Mouse (Mus musculus): ENCODE measurements around the gene Lsp1. TPM values are rescaled to one million over a fixed set of nuclear protein-coding genes. Genes with fewer than 3 reads are reported as not detected.

Lsp1 gene
- 2.4 and 3.4 TPM in 2 replicates for polyA plus RNA-seq (2021; fragmentation: Nextera tagmentation)
- long read RNA-seq, experiment 1, partial matches to known transcripts: 0 of 1 reads
- long read RNA-seq, experiment 1, other reads (novel, unspliced or antisense): 0 of 1 reads
- long read RNA-seq, experiment 2, partial matches to known transcripts: 0 of 8 reads
- long read RNA-seq, experiment 2, other reads (novel, unspliced or antisense): 4 of 8 reads

GRCm38 (mm10) chr7:142460636-142461077 lies at the start of gene Lsp1:
Lsp1 (plus strand) TSS chr7:142460809.

GRCm38 (mm10) chr7:142434137-142434865 lies 26.3 kb upstream of the Lsp1 start, which contains the start of gene Syt8:
Syt8 (plus strand) TSS chr7:142434850.

GRCm38 (mm10) chr7:142441585-142441984 lies 19.0 kb upstream of the Lsp1 start, which contains the start of gene Tnni2:
Tnni2 (plus strand) TSS chr7:142441808.

GRCm38 (mm10) chr7:142498575-142498974 lies 38.0 kb downstream of the Lsp1 start, which contains the start of gene Tnnt3:
Tnnt3 (plus strand) TSS chr7:142498836.

GRCm38 (mm10) chr7:142532671-142533058 lies 72.1 kb downstream of the Lsp1 start, which contains the start of gene Mrpl23:
Mrpl23 (plus strand) TSS chr7:142532686.

Other genes starting within 250 kb of the Lsp1 start
- not detected in 2 replicates for gene Gm7579, start 248.9 kb upstream of the Lsp1 start, polyA plus RNA-seq (2021; fragmentation: Nextera tagmentation)
- not detected in 2 replicates for gene Krtap5-5, start 230.8 kb upstream of the Lsp1 start, polyA plus RNA-seq (2021; fragmentation: Nextera tagmentation)
- gene Gm40460, start 219.7 kb upstream of the Lsp1 start, polyA plus RNA-seq (2021; fragmentation: Nextera tagmentation): not detected in 2 replicates
- not detected in 2 replicates for gene Gm2431, start 202.5 kb upstream of the Lsp1 start, polyA plus RNA-seq (2021; fragmentation: Nextera tagmentation)
- gene Gm4559, start 186.4 kb upstream of the Lsp1 start, polyA plus RNA-seq (2021; fragmentation: Nextera tagmentation): not detected in 2 replicates
- not detected in 2 replicates for gene Krtap5-1, start 163.7 kb upstream of the Lsp1 start, polyA plus RNA-seq (2021; fragmentation: Nextera tagmentation)
- not detected in 2 replicates for gene Krtap5-4, start 157.3 kb upstream of the Lsp1 start, polyA plus RNA-seq (2021; fragmentation: Nextera tagmentation)
- gene Ifitm10, start 87.1 kb upstream of the Lsp1 start, polyA plus RNA-seq (2021; fragmentation: Nextera tagmentation): 36.8 and 37.1 TPM in 2 replicates
- 0.75 and 1.3 TPM in 2 replicates for gene Gm49369, start 78.1 kb upstream of the Lsp1 start, polyA plus RNA-seq (2021; fragmentation: Nextera tagmentation)
- gene Ctsd, start 72.8 kb upstream of the Lsp1 start, polyA plus RNA-seq (2021; fragmentation: Nextera tagmentation): 498 and 676 TPM in 2 replicates
- gene Syt8, start 26.0 kb upstream of the Lsp1 start, polyA plus RNA-seq (2021; fragmentation: Nextera tagmentation): not detected in 2 replicates
- gene Tnni2, start 19.0 kb upstream of the Lsp1 start, polyA plus RNA-seq (2021; fragmentation: Nextera tagmentation): 0.95 and 1.1 TPM in 2 replicates
- gene Tnnt3, start 38.0 kb downstream of the Lsp1 start, polyA plus RNA-seq (2021; fragmentation: Nextera tagmentation): 0.19 and 0.25 TPM in 2 replicates
- 42.3 and 45.9 TPM in 2 replicates for gene Mrpl23, start 71.9 kb downstream of the Lsp1 start, polyA plus RNA-seq (2021; fragmentation: Nextera tagmentation)
- 6.2 and 19.9 TPM in 2 replicates for gene Igf2, start 206.0 kb downstream of the Lsp1 start, polyA plus RNA-seq (2021; fragmentation: Nextera tagmentation)
- gene Gm49394, start 209.1 kb downstream of the Lsp1 start, polyA plus RNA-seq (2021; fragmentation: Nextera tagmentation): not detected in 2 replicates